Mouse (Mus musculus): Measurements from ENCODE around the gene Gemin7. TPM values are rescaled to one million over a fixed set of nuclear protein-coding genes. Genes with fewer than 3 reads are reported as not detected.

Gene Gemin7
- total RNA-seq, 1 experiment from 2014 or later = 41.0 TPM

- no peak for ATAC-seq (replicated peaks; ENCODE audit: low read depth, poor library complexity, severe bottlenecking)
These were observed 1.0 kb upstream of the Gemin7 start for GRCm38 (mm10) chr7:19578436-19578835.

DNA sequence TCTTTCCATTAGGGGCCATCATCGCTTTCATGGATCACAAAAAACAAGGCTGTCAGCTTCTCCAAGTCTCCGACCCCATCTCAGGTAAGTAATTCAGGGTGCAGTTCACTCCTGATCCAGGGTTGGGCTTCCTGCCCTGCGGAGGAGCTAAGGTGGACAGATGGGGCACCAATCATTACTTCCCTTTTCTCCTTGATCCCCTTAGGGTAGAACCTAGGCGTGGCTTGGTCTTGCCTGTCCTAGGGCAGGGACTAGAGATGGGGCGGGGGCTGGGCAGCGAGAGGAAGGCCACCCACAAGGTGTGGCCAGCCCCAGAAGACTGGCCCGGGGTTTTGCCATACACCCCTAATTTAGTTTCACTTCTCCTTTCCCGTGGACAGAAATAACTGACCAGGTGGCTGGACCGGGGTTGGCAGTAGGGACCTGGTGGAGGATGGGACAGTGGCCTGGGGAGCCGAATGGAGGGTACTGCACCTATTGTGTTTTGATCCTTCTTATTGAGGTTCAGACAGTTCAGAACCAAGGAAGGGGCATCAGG lies 551 bp upstream of the Gemin7 start:
- ATAC-seq (replicated peaks; ENCODE audit: low read depth, poor library complexity, severe bottlenecking) = peak; percentile 79

DNA sequence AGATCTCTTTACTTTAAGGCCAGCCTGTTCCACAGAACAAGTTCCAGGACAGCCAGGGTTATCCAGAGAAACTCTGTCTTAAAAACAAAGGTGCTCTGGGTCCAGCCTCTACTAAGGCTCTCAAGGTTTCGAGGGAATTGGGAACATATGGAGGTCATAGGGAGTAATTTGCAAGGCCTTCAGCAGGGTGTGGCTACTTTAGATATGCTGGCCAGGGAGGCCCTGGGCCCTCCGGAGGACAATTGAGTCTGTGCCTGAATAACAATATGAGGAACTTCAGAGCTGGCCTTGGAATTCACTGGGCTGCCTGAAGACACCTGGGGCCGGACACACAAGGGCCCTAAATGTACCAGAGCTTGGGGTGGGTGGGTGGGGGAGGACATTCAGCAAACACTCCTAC lies 1.8 kb downstream of the Gemin7 start:
- no peak for ATAC-seq (replicated peaks; ENCODE audit: low read depth, poor library complexity, severe bottlenecking)

DNA sequence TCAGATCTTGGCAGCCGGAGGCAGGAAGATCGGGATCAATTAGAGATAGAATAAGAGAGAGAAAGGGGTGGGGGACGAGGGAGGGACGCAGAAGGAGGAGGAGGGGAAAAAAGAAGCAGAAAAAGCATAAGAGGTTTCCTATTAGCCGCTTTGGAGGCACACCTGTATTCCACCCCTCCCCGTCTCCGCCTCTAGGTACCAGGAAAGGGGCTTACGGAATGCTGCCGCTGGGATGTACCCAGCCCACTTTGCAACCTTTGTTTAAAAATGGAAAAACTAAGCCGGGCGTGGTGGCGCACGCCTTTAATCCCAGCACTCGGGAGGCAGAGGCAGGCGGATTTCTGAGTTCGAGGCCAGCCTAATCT lies 3.6 kb downstream of the Gemin7 start:
- no peak for ATAC-seq (replicated peaks; ENCODE audit: low read depth, poor library complexity, severe bottlenecking)

DNA sequence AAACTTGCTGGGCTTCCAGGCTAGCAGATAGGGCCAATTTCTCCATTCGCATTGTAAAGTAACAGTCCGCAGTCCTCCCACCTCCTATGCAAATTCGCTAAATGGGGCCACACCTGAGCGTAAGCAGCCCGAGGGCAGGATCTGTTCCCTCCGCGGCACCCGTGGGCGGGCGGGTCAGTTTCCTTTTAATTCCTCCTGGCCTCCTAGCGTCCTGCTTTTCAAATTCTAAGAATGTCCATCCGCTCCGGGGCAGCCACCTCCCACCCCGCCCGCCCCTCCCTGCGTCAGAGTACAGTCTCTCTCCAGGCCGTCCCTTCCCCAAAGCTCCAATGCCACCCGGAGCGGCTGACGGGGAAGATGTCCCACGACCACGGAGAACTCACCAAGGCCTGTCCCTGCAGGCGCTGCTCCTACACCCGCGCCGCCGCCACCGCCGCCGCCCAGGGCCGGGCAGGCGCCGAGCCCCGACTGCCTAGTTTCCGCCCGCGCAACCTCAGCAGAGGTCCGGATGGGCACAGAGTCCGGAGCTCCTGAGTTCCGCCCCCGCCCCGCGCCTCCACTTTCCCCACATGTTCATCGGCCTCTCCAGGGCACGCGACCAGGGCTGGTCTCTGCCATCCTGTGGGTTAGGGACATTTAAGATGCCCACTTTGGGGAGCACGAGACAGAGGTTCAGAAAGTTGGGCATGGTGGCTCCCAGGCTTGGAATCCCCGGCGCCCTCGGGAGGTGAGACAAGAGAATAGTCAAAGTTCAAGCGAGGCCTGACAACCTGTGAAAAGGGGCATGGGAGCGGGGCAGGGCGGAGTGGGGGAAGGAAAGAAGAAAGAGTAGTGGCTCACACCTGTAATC lies 4.2 kb downstream of the Gemin7 start:
- ATAC-seq (replicated peaks; ENCODE audit: low read depth, poor library complexity, severe bottlenecking) = peak; percentile 59

DNA sequence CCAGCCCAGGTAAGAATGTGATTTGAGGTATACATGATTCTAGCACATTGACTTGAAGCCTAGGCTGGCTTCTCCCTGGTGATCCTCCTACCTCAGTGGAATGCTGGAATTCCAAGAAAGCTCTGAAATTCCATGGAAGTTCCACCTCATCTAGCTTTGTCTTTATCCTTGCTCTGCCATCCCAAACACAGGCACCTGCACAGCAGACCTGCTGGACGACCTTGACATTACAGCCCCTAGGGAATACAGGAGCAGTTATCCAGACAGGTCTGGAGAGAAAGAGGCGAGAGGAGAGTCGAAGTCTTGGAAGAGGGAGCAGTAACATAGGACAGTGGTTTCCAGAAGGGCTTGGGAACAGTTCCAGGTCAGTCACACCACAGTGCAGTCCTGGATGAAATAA lies 7.7 kb downstream of the Gemin7 start:
- no peak for ATAC-seq (replicated peaks; ENCODE audit: low read depth, poor library complexity, severe bottlenecking)

DNA sequence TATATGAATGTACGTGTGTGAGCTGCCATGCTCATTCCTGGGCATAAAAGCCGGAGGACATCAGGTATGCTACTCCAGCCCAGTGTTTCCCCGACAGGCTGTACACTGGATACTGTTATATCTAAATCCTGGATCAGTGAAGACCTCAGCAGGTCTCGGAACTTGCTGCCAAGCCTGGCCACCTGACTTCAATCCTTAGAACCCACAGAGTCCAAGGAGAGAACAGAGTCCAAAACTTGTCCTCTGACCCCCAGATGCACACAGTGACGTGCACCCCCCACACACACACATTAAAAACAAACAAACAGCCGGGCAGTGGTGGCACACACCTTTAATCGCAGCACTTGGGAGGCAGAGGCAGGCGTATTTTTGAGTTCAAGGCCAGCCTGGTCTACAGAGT lies 10.0 kb downstream of the Gemin7 start:
- ATAC-seq (replicated peaks; ENCODE audit: low read depth, poor library complexity, severe bottlenecking) = no peak

DNA sequence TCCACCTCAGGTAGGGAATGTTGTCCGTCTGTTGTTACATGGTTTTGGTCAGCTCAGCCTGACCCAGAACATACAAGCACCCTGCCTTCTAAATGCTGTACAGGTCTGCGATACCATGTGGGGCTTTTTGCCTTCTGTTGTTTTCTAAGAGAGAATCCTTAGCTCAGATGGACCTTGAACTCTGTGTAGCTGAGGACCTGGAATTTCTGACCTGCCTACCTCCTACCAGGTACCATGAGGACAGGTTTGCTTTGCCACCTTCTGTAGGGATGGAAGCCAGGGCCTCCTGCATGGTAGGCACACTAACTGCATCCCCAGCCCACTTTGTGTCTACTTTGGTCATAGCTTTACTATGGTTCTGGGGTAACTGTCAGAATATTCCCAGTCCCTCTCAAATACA lies 11.6 kb downstream of the Gemin7 start:
- no peak for ATAC-seq (replicated peaks; ENCODE audit: low read depth, poor library complexity, severe bottlenecking)

DNA sequence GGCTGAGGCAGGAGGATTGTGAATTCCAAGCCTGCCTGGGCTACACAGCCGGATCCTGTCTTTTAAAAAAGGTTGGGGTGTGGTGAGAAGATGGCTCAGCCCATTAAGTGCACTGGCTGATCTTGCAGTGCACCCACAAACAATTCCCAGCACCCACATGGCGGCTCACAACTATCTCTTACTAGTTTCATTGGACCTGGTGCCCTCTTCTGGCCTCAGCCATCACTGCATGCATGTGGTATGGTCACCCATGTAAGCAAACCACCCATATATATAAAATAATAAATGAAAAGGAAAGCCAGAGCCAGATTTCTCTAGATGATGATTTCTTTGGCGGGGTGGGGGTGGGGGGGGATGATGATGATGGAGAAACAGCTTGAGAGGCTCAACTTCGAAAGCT lies 12.9 kb downstream of the Gemin7 start:
- no peak for ATAC-seq (replicated peaks; ENCODE audit: low read depth, poor library complexity, severe bottlenecking)

GRCm38 (mm10) chr7:19563884-19564283 lies 13.5 kb downstream of the Gemin7 start:
- ATAC-seq (replicated peaks; ENCODE audit: low read depth, poor library complexity, severe bottlenecking) = peak; percentile 22; the same call in 1 of the 2 replicates

- ATAC-seq (replicated peaks; ENCODE audit: low read depth, poor library complexity, severe bottlenecking) = no peak
These were observed 14.6 kb downstream of the Gemin7 start, which contains the start of gene Ppp1r37 for GRCm38 (mm10) chr7:19562643-19563410. Gene Ppp1r37, minus strand, starts transcription at chr7:19563076.

GRCm38 (mm10) chr7:19561765-19562642 lies 15.4 kb downstream of the Gemin7 start:
- peak; percentile 76 for ATAC-seq (replicated peaks; ENCODE audit: low read depth, poor library complexity, severe bottlenecking)

- ATAC-seq (replicated peaks; ENCODE audit: low read depth, poor library complexity, severe bottlenecking) = no peak
These were observed 16.0 kb downstream of the Gemin7 start for GRCm38 (mm10) chr7:19561431-19561764.

GRCm38 (mm10) chr7:19560491-19561260 lies 16.7 kb downstream of the Gemin7 start:
- ATAC-seq (replicated peaks; ENCODE audit: low read depth, poor library complexity, severe bottlenecking) = no peak

DNA sequence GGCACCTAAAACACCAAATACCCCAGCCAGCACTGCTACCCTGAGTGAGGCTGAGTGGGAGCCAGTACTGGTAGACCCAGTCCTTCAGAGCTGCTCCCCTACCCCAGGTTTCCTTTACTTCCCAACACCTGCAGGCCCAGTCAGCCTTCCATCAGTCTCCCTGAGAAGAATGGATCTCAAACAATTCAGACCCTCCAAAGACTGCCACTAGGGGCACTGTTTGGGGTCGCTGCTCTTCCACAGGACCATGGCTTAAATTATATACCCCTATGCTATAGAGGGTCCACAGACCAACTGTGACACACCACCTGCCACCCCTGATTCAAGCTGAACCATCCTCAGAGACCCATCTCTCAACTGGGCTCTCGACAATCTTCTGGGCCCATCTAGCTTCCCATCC lies 18.4 kb downstream of the Gemin7 start:
- ATAC-seq (replicated peaks; ENCODE audit: low read depth, poor library complexity, severe bottlenecking) = no peak

DNA sequence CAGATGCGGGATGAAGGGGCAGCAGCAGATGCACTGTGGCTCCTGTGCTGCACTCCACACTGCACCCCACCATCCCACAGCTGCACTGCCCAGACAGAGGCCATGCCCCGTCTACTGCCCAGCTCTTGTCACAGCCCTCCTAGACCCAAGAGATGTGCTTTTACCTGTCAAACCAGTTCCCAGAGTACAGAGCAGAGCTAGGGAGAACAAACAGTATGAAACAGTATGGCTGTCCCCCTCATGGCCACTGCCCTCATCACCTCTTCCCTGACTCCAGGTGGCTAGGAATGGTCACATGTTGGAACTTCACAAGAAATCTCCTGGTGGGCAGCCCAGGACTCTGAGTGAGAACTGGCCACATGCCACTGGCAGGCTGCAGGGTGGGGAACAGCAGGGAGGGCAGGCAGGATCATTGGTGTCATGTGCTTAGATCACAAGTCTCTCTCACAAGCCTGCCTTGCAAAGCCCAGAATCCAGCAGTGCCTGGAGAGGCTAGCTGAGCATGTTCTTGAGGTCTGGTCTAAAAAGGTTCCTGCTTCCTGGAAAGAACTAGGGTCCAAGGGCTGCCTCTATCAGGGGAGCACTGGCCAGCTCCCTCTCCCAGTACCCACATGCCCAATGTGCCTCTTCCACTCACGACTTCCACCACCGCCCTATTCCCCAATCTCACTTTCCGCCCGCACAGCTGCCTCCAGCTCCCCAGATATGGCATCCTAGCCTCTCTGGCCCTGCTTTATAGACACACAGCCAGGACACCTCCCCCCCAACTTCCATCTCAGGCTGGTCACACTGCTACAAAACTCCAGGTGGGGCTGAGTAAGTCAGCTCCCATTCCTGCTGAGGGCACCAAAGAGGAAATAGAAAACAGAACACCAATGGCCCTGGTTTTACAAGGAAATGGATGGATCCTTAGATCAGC lies 19.2 kb downstream of the Gemin7 start:
- no peak for ATAC-seq (replicated peaks; ENCODE audit: low read depth, poor library complexity, severe bottlenecking)

DNA sequence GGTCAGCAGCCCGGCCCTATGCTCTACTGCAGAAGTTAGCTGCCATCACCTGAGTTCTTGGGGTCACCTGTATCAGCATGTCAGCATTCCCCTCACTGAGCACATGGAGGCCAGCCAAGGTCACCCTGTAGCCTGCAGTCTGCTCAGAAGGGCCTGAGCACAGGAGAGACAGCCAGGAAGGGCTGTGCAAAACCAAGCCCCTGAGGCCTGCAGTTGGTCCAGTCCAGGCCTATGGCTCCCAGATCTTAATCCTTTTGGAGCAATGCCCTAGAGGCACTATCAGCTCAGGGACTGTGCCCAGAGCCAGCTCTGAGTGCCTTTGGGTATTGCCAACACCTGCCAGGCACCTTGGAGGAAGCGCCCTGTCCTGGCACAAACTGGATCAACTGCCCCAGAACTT lies 20.3 kb downstream of the Gemin7 start:
- no peak for ATAC-seq (replicated peaks; ENCODE audit: low read depth, poor library complexity, severe bottlenecking)

DNA sequence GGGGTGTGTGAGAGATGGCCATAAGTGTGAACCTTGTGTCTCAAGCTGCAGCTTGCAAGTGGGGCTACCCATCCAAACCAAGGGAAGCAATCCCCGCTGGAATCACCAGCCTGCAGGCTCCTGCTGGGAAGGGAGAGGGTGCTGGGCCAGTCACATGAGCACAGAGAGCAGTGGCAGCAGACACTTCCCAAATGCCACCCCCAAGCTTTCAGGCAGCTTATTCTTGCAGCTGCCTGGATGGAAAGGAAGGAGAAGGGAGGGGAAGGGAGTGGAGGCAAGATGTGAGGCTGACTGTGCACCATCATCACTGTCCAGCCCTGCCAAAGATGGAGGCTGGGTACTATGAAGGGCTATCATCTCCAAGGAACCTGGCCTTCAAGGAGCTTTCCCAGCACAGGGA lies 23.2 kb downstream of the Gemin7 start:
- ATAC-seq (replicated peaks; ENCODE audit: low read depth, poor library complexity, severe bottlenecking) = no peak

GRCm38 (mm10) chr7:19552443-19552842 lies 25.0 kb downstream of the Gemin7 start:
- peak; percentile 60 for ATAC-seq (replicated peaks; ENCODE audit: low read depth, poor library complexity, severe bottlenecking)
